Mouse (Mus musculus) spleen, postnatal 36 days (tissue): ENCODE results near the gene Casp6.

Source experiments
- DNase-seq, 2 experiments: peaks; one replicate each; pipeline ENCODE4 v3.0.0; 2022; ENCODE audit warnings: low spot score in 2 of 2, mixed read lengths in 1 of 2

The Casp6 gene

DNA sequence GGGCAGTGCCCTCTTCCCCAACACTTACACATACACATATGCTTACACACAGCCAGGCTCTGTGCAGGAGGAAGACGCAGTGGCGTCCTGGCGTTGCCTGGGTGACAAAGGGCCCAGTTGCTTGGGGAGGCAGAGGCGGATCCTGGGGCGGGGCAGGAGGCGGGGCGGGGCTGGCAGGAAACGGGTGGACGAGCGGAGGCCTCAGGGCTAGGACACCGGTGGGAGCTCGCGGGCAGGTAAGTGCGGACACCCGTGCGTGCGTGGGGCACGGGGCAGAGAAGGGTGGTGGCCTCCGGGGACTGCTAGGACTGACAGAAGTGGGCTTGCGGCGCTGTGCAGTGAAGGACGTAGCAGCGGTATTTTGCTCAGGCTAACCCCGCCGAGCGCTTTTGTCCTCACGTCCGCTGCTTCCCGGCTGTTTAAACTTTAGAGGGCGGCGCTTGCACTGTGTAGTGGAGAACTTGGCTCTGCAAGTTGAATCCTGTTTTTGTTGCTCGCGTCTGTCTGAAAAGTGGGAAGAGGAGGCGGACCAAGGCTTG is at the start of gene Casp6:
TSS of gene Casp6 (plus strand) at position 155 of the 539 bp plus-strand sequence.
- peak; percentile 84 to 85 for DNase-seq

DNA sequence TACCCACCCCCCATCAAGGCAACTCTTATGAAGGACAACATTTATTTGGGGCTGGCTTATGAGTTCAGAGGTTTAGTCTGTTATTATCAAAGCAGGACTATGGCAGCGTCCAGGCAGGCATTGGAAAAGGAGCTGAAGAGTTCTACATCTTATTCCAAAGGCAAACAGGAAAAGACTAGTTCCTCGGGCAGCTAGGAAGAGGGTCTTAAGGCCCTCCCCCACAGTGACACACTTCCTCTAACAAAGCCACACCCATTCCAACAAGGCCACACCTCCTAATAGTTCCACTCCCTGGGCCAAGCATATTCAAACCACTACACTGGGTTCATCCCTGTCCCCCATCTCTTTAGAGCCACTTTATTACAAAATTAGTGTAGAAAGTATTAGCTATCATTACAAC is 38.6 kb upstream of the Casp6 start:
- DNase-seq, result no peak

- peak; percentile 9 to 24 for DNase-seq
These were observed 37.5 kb upstream of the Casp6 start for GRCm38 (mm10) chr3:129863698-129864097.

DNA sequence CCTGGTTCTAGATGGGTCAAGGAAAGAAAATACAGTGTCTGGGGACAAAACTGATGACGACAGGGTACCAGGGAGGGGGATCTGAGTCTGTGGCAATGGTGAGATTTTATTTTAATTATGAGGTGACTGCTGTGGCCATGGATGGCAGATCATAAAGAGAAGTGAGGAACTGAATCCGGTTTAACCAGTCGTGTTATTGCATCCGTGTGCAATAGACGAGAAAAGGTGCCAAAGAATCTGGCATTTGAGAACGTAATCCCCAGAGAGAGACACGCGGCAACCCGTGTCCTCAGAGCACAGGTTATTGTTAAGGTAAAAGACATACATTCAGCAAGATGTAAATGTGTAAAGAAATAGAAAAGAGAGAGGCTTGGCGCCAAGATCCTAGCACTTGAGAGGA is 23.9 kb upstream of the Casp6 start:
- DNase-seq, result no peak

GRCm38 (mm10) chr3:129878405-129879021 is 22.7 kb upstream of the Casp6 start, which contains the start of gene Pla2g12a:
TSS of gene Pla2g12a (plus strand) at chr3:129878606.
- DNase-seq, result peak; percentile 84 to 85

DNA sequence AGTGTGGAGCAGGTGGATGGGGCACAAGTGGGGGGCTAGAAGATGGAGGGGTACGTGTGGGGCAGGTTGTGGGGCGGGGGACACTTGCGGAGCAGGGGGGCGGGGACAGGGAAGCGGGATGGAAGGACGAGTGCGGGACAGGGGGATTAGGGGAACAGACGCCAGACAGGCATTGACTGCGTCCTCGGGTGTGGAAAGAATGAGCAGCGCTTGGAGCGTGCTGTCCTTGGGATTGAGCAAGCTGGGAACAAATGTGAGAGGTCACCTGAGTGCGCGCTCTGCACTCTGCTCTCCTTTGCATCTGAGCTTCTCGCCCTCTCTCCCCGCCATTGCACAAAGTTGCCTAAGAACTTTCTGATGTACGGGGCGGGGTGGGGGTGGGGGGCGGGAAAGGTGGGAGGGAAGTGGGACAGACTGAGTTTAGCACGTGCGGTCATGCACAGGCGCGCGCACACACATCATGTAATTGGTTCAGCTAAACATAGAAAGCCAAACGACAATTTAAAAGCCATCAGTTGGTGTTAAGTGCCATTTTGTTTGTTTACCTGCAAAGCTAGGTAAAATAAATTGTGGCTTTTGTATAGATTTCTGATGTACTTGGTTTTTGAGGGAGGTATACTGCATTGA is 22.0 kb upstream of the Casp6 start:
- DNase-seq, result peak; percentile 12 to 21

DNA sequence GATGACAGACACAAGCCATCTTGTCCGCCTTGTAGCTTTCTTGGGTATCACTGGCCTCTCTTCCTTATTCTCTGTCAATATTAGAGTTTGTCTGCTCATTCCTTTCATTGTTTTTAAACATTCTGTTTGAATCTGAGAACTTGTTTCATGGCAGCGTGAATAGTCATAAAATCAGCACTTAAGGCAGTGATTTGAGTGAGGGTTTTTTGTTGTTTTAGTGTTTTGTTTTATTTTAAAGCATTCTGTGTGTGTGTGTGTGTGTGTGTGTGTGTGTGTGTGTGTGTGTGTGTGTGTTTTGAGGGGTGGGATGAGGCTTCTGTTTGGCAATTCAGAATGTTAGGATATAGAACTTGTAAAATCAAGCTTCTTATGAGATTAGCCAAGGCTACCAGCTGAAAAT is 21.3 kb upstream of the Casp6 start:
- no peak for DNase-seq

- peak in 1 of 2 experiments; percentile 33 for DNase-seq
These were observed 20.2 kb upstream of the Casp6 start for GRCm38 (mm10) chr3:129880925-129881593.

- no peak for DNase-seq
These were observed 15.6 kb upstream of the Casp6 start for GRCm38 (mm10) chr3:129885577-129885976.

DNA sequence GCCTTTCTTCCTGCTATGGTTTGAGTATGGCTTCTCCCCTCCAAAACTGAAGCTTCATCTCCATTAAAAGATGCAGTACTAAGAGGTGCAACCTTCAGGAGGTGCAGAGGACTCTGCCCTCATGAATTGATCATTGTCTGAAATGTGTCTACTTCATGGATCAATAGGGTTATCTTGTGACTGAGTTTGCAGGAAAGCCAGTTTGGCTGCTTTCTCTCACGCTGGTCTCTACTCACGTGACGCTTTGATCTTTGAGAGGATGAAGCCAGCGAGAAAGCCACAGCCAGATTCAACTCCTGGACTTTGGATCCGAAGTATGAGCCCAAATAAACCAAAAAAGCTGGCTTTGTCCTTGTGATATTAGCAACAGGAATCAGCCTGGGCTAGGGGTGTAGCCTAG is 14.8 kb upstream of the Casp6 start:
- no peak for DNase-seq

DNA sequence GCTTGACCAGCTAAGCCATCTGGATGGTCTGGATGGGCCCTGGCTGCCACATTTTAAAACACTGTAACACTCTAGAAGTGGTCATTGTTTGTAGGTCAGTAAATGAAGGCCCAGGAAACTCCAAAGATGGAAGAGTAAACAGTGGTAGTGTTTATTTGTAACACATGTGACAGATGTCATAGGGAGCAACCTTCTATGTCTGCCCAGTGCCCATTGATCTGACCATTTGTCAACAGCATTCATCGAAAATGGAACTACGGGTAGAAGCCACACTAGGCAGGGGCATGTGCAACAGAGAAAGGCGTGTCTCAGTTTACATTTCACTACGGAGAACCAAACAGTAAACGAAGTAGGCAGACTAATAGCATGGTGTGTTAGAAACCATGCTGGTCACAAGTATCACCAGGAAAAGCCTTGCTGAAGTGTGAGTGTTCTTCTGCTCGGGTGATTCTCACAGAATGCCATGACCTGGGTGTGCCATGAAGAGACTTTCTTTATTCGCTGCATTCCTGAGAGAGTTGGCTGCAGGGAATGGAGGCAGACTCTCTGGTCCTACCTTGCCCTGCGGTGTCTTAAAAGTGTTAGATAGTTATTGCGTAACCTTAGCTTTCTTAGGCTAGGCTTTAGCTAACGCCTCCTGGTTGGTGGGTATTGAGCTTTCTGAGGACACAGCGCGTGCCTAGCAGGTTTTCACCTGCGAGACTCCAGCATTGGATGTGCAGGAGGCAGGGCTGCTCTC is 13.3 kb upstream of the Casp6 start:
- DNase-seq, result no peak

- no peak for DNase-seq
These were observed 9.2 kb upstream of the Casp6 start for GRCm38 (mm10) chr3:129892003-129892402.

DNA sequence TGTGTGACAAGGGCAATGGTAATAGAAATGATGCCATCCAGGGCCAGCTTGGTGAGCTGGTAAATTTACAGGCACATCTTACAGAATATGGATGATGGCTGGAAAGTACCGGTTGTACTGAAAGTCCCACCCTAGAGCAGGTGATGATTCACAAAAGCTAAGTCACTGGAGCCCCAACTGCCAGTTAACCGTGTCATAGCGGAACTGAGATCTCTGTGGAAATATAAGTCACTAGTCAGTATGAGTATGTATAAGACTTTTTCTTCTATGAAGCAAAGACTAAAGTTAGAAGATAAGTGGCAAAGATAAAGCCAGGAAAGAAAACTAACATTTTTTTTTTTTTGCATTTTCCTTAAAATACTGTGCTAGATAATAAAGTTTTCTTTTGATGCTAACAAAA is 8.1 kb upstream of the Casp6 start:
- DNase-seq, result no peak

DNA sequence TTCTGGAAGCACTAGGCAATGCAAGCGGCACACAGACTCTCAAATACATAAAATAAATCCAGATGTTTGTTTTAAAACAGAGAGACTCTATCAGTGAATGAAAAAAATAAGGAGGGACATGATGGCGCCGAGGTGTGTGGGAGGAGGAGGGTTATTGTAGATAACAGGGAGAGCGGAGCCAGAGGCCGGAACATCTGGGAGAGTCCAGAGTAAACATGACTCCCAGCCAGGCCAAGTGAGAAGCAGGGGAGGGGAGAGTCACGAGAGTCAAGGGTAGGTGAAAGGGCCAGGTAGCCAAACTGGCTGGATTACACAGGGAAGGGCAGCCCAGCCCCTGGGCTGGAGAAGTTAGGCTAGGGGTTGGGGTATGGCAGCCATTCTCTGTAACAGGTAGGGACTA is 4.6 kb upstream of the Casp6 start:
- DNase-seq, result no peak

GRCm38 (mm10) chr3:129898886-129899285 is 2.3 kb upstream of the Casp6 start:
- no peak for DNase-seq

GRCm38 (mm10) chr3:129903369-129903768 is 2.1 kb downstream of the Casp6 start:
- peak in 1 of 2 experiments; percentile 24 for DNase-seq

- DNase-seq, result no peak
These were observed 2.6 kb downstream of the Casp6 start for GRCm38 (mm10) chr3:129903866-129904265.

GRCm38 (mm10) chr3:129904381-129905132 is 3.3 kb downstream of the Casp6 start:
- no peak for DNase-seq

GRCm38 (mm10) chr3:129912025-129912424 is 10.8 kb downstream of the Casp6 start:
- DNase-seq, result no peak

- DNase-seq, result no peak
These were observed 12.0 kb downstream of the Casp6 start for GRCm38 (mm10) chr3:129913241-129913640.

DNA sequence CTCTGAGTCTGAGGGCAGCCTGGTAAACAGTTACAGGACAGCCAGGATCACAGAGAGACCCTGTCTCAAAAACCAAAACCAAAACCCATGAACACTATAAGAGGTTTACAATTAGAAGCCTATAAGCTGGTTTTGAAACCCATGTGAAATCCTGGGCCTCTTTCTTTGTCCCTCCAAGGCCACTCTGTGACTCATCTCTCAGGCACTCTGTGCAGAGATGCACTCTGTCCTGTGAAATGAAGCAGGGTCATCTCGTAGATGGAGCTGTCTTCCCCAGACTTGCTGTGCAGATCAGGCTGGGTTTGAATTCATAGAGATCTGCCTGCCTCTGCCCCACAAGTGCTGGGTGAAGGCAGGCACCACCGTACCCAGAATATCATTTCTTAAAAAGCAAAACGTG is 16.2 kb downstream of the Casp6 start:
- DNase-seq, result no peak
